In the genomic region with DNA sequence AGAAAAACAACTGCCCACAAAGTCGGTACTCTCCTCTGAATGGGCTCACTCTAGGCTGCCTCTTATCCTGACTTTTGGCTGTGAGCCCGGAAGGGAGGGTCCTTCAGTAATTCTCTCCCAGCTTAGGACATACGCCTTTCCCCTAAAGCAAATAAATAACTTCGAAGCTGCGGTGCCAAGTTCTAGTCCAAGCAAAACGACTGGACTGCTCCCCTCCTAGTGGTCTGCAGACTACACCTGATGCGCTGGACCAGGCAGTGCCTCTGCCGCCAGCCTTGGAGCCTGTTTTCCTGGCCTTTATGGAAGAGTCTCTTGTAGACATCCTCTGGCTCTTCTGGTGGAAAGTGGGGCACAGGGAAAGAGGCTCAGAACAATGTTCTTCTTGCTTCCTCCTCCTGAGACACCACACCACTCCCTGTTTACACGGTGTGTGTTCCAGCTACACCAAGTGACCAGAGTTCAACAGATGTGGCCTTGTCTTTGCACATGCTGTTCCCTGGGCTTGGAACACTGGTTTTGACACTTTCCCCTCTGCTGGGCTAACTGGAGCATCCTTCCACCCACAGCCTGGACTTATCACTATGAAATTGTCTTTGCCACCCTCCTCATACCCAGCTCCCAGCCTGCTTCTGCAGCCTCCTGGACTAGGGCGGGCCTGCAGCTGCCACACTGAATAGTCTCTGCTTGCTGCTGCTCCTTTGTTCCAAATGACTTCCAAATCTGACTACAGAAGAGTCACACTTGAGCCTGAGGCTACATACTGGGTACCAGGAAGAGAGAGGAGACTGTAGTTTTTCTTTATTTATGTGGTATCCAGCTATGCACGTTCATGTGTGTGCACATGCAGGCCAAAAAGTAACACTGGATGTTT, we compare ENCODE assay signal across 8 mouse cellular contexts. TPM values are rescaled to one million over a fixed set of nuclear protein-coding genes. Genes with fewer than 3 reads are reported as not detected.
DNase-seq lines count a peak whose midpoint lies in the region; ATAC-seq lines count a peak whose summit lies in the region.

No protein-coding gene starts in this region.

- peaks cover 35% of the 10 kb centered on the region for H3K4me1 ChIP-seq in intestine, embryonic 14.5 days (replicated peaks; ENCODE audit: control insufficient read depth, insufficient read depth, low read length)

- no peak overlapping the region for H3K4me2 ChIP-seq in intestine, embryonic 14.5 days (ENCODE audit: low read length)

- H3K27me3 ChIP-seq in intestine, embryonic 14.5 days (replicated peaks; ENCODE audit: control insufficient read depth, insufficient read depth, low read length): no peaks in the 10 kb centered on the region

- H3K36me3 ChIP-seq in intestine, embryonic 14.5 days (ENCODE audit: control insufficient read depth, insufficient read depth, low read length): no peaks in the 10 kb centered on the region

- H3K4me3 ChIP-seq in intestine, embryonic 14.5 days (ENCODE audit: low read depth, low read length): no peak overlapping the region

- 26% methylated on average over 11 of the region's 11 CpGs for WGBS in intestine, embryonic 14.5 days

- peak; percentile 48 to 63 for DNase-seq in cerebellum, postnatal 14 days
- no peak for DNase-seq in cerebellum, adult 8-10 months
- DNase-seq in adrenal gland, postnatal 36 days: peak; percentile 67 to 82
- DNase-seq in gastrocnemius, postnatal 36 days: peak; percentile 53 to 85
- peak; percentile 75 for DNase-seq in intestine, embryonic 14.5 days (ENCODE audit: low spot score)
- peak; percentile 94 to 97 for DNase-seq in lung, adult 18-20 months
- peak; percentile 46 for DNase-seq in ovary, postnatal 10 days (ENCODE audit: low spot score)
- no peak for DNase-seq in spleen, postnatal 36 days (ENCODE audit: low spot score in 2 of 2)

- H3K27ac ChIP-seq in intestine, embryonic 14.5 days (ENCODE audit: low read depth): peak overlapping the region; percentile 59

- peak; percentile 62 for ATAC-seq in intestine, embryonic 14.5 days (replicated peaks; ENCODE audit: low FRiP score, low TSS enrichment, low read depth)

- intact Hi-C loops in gastrocnemius, postnatal 36 days (cut with DNase I): no loop called here

- H3K9ac ChIP-seq in intestine, embryonic 14.5 days (ENCODE audit: low read length): 0 out of 2 replicates have a peak overlapping the region, but pooled peaks have one; percentile 3

- H3K9me3 ChIP-seq in intestine, embryonic 14.5 days (ENCODE audit: control insufficient read depth, low read length): no peaks in the 10 kb centered on the region

RNA-seq across cellular contexts. Expression of a gene that starts 23.5 kb away (rescaled TPM):
- total RNA-seq in adrenal gland, postnatal 36 days (2021): 10 to 100 TPM; 27.1 to 32.8 TPM
- total RNA-seq in gastrocnemius, postnatal 36 days (2021): 10 to 100 TPM; 12.8 to 13.1 TPM
- 48.2 and 48.7 TPM in 2 replicates for polyA plus RNA-seq in intestine, embryonic 14.5 days (2014; fragmentation: Nextera tagmentation; extraction: Ambion mirVana)

RNA-seq across cellular contexts. Expression of a gene that starts 23.8 kb away (rescaled TPM):
- 10 to 100 TPM; 67.5 to 72.7 TPM for total RNA-seq in adrenal gland, postnatal 36 days (2021)
- total RNA-seq in gastrocnemius, postnatal 36 days (2021): 10 to 100 TPM; 45.0 to 46.0 TPM
- 107 and 117 TPM in 2 replicates for polyA plus RNA-seq in intestine, embryonic 14.5 days (2014; fragmentation: Nextera tagmentation; extraction: Ambion mirVana)

RNA-seq across cellular contexts. Expression of a gene that starts 27.5 kb away (rescaled TPM):
- total RNA-seq in adrenal gland, postnatal 36 days (2021): 10 to 100 TPM; 76.4 to 98.7 TPM
- 10 to 100 TPM; 18.2 to 39.3 TPM for total RNA-seq in gastrocnemius, postnatal 36 days (2021)
- polyA plus RNA-seq in intestine, embryonic 14.5 days (2014; fragmentation: Nextera tagmentation; extraction: Ambion mirVana): 2.0 and 3.0 TPM in 2 replicates

Comparison
In these comparisons a context has a peak if more than half of its experiments do, and no peak if none do; other contexts are left out.
1. DNase-seq: peak in cerebellum, postnatal 14 days (2 of 2), adrenal gland, postnatal 36 days (2 of 2), gastrocnemius, postnatal 36 days (2 of 2), intestine, embryonic 14.5 days (single experiment), lung, adult 18-20 months (2 of 2) and ovary, postnatal 10 days (single experiment); none in cerebellum, adult 8-10 months (single experiment) and spleen, postnatal 36 days (0 of 2).